Mouse (Mus musculus) CH12.LX (cell line): ENCODE measurements at regions not wholly inside any gene's neighbourhood (a gene's known extent, or its start where the extent isn't known, plus 50 kb on each side); places are given as distances from the start of the nearest gene placed in this dataset.

Source experiments
- CHD2 ChIP-seq: IDR thresholded peaks from 2 replicates; pipeline ENCODE4 v1.6.1; 2011; ENCODE audit warnings: low read length, improper control_type of control experiment
- CTCF ChIP-seq, 2 experiments: IDR thresholded peaks in 1 of 2; conservative IDR thresholded peaks in 1 of 2; 2 replicates each; pipeline ENCODE4 v1.5.1; 2011 to 2012; ENCODE audit warnings: low read depth in 2 of 2, low read length in 2 of 2, improper control_type of control experiment in 1 of 2, inconsistent platforms in 1 of 2, mild to moderate bottlenecking in 1 of 2, moderate library complexity in 1 of 2
- EP300 ChIP-seq: IDR thresholded peaks from 2 replicates; pipeline ENCODE4 v1.6.1; 2011; ENCODE audit warnings: low read length, improper control_type of control experiment
- POLR2A ChIP-seq: IDR thresholded peaks from 2 replicates; pipeline ENCODE4 v1.6.1; 2011; ENCODE audit warnings: low read depth, mild to moderate bottlenecking, improper control_type of control experiment, low read length
- RAD21 ChIP-seq: IDR thresholded peaks from 2 replicates; pipeline ENCODE4 v1.6.1; 2011; ENCODE audit warnings: low read depth, mild to moderate bottlenecking, low read length, improper control_type of control experiment, moderate library complexity
- TBP ChIP-seq: conservative IDR thresholded peaks from 2 replicates; pipeline ENCODE4 v1.6.1; 2011; ENCODE audit warnings: low read depth, low read length, improper control_type of control experiment
- ZNF384 ChIP-seq: IDR thresholded peaks from 2 replicates; pipeline ENCODE4 v1.6.1; 2012; ENCODE audit warnings: low read depth, low read length, improper control_type of control experiment, inconsistent platforms

DNA sequence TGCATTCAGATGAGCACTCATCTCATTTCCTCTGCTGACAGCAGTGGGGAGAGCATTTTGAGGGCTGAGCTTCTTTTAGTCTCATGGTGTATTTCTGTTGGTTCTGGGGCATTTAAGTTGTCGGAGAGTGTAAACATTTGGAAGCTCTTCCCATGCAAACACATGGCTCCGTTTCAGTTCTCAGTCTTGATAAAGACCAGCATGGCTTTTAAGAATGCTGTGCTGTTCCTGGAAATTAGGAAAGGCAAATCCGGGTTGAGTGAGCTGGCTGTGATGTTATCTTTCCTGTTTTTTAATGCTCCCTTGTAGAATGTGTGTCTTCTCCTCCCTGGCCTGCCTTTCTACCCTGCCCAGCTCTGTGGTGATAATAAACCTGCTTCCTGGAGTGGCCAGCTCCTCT, 61.0 kb upstream of the Pde3a start:
- no peak for TF ChIP-seq CTCF (conservative IDR thresholded peaks at IDR 0.05 in 1 of 2, IDR thresholded peaks at IDR 0.05 in 1 of 2; ENCODE audit: low read depth in 2 of 2, low read length in 2 of 2)
- no peak for TF ChIP-seq CHD2
- TF ChIP-seq ZNF384, result no peak
- no peak for TF ChIP-seq POLR2A
- TF ChIP-seq RAD21, result no peak
- no peak for TF ChIP-seq TBP
- no peak for TF ChIP-seq EP300
